Mouse (Mus musculus) c-Kit-positive CD71-positive TER-119-negative erythroid progenitor cells, embryonic 14.5 days (primary cell): ENCODE results near the gene Acot2.
"Not testable (repeated sequence)": the region's sequence is repeated elsewhere in the genome, so short reads cannot be mapped to it uniquely, and the experiment has no call there.

ENCODE experiments used
- DNase-seq: peaks from one replicate; pipeline ENCODE4 v3.0.0-alpha.2; 2013; ENCODE audit warnings: low read depth

Acot2 gene

GRCm38 (mm10) chr12:83998341-83999107, 10.9 kb downstream of the Acot2 start:
- no peak for DNase-seq

- not testable (repeated sequence) for DNase-seq
These were observed 11.6 kb downstream of the Acot2 start for GRCm38 (mm10) chr12:83999237-83999636.

GRCm38 (mm10) chr12:84000418-84000817, 12.8 kb downstream of the Acot2 start:
- no peak for DNase-seq

GRCm38 (mm10) chr12:84003866-84004265, 16.2 kb downstream of the Acot2 start:
- no peak for DNase-seq

GRCm38 (mm10) chr12:84008251-84008650, 20.6 kb downstream of the Acot2 start:
- DNase-seq = no peak

GRCm38 (mm10) chr12:84008729-84009128, 21.1 kb downstream of the Acot2 start:
- DNase-seq = no peak

GRCm38 (mm10) chr12:84009171-84009965, 21.7 kb downstream of the Acot2 start, which contains the start of gene Acot1:
Gene Acot1 (plus strand): TSS chr12:84009490.
- not testable (repeated sequence) for DNase-seq

- no peak for DNase-seq
These were observed 22.5 kb downstream of the Acot2 start for GRCm38 (mm10) chr12:84010201-84010600.

- DNase-seq = no peak
These were observed 23.8 kb downstream of the Acot2 start for GRCm38 (mm10) chr12:84011251-84012040.

GRCm38 (mm10) chr12:84013130-84013529, 25.5 kb downstream of the Acot2 start:
- DNase-seq = no peak

GRCm38 (mm10) chr12:84013701-84014100, 26.0 kb downstream of the Acot2 start:
- no peak for DNase-seq

- not testable (repeated sequence) for DNase-seq
These were observed 32.9 kb downstream of the Acot2 start for GRCm38 (mm10) chr12:84020528-84020927.

GRCm38 (mm10) chr12:84022266-84022665, 34.6 kb downstream of the Acot2 start:
- not testable (repeated sequence) for DNase-seq

GRCm38 (mm10) chr12:84023052-84023745, 35.5 kb downstream of the Acot2 start:
- DNase-seq = no peak

- DNase-seq = no peak
These were observed 38.2 kb downstream of the Acot2 start for GRCm38 (mm10) chr12:84025888-84026287.

GRCm38 (mm10) chr12:84028328-84028727, 40.7 kb downstream of the Acot2 start:
- not testable (repeated sequence) for DNase-seq

GRCm38 (mm10) chr12:84029043-84029442, 41.4 kb downstream of the Acot2 start:
- not testable (repeated sequence) for DNase-seq

GRCm38 (mm10) chr12:84030659-84031332, 43.1 kb downstream of the Acot2 start:
- peak; percentile 66 for DNase-seq

GRCm38 (mm10) chr12:84032854-84033253, 45.2 kb downstream of the Acot2 start:
- no peak for DNase-seq

GRCm38 (mm10) chr12:84033302-84033701, 45.6 kb downstream of the Acot2 start:
- not testable (repeated sequence) for DNase-seq

- no peak for DNase-seq
These were observed 46.4 kb downstream of the Acot2 start for GRCm38 (mm10) chr12:84034108-84034507.
